Mouse (Mus musculus): ENCODE results near the gene Lmo1. TPM values are rescaled to one million over a fixed set of nuclear protein-coding genes. Genes with fewer than 3 reads are reported as not detected.

The Lmo1 gene
- polyA plus RNA-seq, 1 experiment = 7.5 TPM

DNA sequence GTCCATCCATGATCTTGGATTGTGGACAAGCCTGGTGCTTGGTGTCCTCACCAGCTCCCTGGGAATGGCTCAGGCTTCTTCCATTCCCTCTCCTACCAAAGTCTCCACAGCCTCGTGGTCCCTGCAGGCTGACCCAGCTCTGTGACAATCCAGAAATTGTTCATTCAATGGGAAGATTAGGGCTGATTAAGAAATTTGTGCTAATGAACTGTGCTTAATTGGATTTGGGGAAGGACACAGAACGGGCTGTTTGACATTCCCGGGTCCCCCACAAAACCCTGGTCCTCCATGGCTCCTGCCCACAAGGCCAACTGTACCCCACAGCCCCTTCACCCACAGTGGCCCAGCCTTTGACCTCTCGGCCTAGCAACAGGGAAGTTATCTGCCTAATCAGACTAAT, 32.8 kb upstream of the Lmo1 start:
- 74% methylated on average over 4 of the region's 4 CpGs for WGBS
- H3K27ac ChIP-seq (ENCODE audit: control insufficient read depth, insufficient read depth, low read depth, low read length, poor library complexity) = no peak overlapping the region
- no peak overlapping the region for H3K4me3 ChIP-seq (replicated peaks; ENCODE audit: control insufficient read depth, low read depth, low read length)
- H3K4me1 ChIP-seq (ENCODE audit: control insufficient read depth, insufficient read depth, low read length) = no peaks in the 10 kb centered on the region; the same call in 1 of the 2 replicates
- TF ChIP-seq CTCF (IDR thresholded peaks at IDR 0.05; ENCODE audit: control insufficient read depth, insufficient read depth, low read length) (no peak), POLR2A (IDR thresholded peaks at IDR 0.05; ENCODE audit: borderline replicate concordance, control insufficient read depth, low read depth, low read length) (no peak)

DNA sequence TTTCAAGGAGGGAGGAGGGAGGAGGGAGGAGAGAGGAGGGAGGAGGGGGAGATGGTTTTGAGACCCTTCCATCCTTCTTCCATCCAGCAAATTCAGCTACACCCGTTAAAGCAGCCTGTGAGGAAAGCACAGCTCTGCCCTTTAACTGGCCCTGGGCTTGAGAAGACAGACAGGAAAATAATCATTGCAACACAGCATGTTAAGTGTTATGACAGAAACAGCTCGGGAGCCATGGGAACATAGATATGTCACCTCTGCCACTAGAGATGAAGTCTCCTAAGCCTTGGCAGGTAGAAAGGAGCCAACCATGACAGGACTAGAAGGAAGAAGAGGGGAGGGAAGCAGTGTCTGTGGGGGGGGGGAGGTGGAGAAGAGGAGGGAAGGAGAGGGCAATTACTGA, 31.4 kb upstream of the Lmo1 start:
- 30% methylated on average over 2 of the region's 2 CpGs for WGBS
- Histone ChIP-seq H3K4me3 (replicated peaks; ENCODE audit: control insufficient read depth, low read depth, low read length) (no peak overlapping the region), H3K4me1 (ENCODE audit: control insufficient read depth, insufficient read depth, low read length) (no peaks in the 10 kb centered on the region; the same call in 1 of the 2 replicates), H3K27ac (ENCODE audit: control insufficient read depth, insufficient read depth, low read depth, low read length, poor library complexity) (no peak overlapping the region)
- TF ChIP-seq POLR2A (IDR thresholded peaks at IDR 0.05; ENCODE audit: borderline replicate concordance, control insufficient read depth, low read depth, low read length) = no peak
- TF ChIP-seq CTCF (IDR thresholded peaks at IDR 0.05; ENCODE audit: control insufficient read depth, insufficient read depth, low read length) = no peak

DNA sequence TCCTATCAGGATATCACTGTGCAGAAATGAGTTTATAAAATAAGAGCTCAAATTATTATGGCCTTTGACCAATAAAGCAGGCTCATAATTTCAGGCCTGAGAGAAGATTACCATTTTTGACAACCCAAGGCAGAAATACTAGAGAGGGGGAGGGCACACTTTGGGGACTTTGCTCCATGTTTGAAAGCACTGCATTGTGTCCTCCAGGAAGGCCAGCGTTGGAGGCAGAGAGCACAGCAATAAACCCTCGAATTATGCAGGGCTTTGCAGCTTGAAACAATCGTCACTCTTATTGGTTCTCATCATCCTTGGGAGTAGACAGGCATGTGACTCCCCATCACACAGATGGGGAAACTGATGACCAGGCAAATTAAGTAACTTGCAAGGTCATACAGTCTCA, 28.1 kb upstream of the Lmo1 start:
- TF ChIP-seq CTCF (IDR thresholded peaks at IDR 0.05; ENCODE audit: control insufficient read depth, insufficient read depth, low read length) = no peak
- no peak for TF ChIP-seq POLR2A (IDR thresholded peaks at IDR 0.05; ENCODE audit: borderline replicate concordance, control insufficient read depth, low read depth, low read length)
- H3K27ac ChIP-seq (ENCODE audit: control insufficient read depth, insufficient read depth, low read depth, low read length, poor library complexity) = no peak overlapping the region
- no peak overlapping the region for H3K4me3 ChIP-seq (replicated peaks; ENCODE audit: control insufficient read depth, low read depth, low read length)
- H3K4me1 ChIP-seq (ENCODE audit: control insufficient read depth, insufficient read depth, low read length) = no peaks in the 10 kb centered on the region; the same call in 1 of the 2 replicates
- WGBS = 63% methylated on average over 3 of the region's 3 CpGs

DNA sequence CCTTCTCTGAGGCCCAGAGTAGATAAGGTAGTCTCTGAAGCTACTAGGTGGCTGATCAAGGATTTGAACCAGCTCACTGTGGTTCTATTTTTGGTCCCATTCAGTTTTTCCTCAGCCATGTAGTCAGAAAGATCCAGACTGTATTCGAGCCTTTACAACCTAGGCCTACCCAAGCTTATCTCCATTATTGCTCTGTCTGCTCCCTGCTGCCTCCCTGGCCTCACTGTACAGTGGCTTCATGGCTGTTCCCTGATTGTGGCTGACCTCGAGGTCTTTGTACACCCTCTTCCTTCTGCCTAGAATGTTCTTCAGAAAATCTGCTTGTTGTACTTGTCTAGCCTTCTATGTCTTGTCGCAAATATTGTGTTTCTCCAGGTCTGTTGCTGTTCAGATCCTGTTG, 25.6 kb upstream of the Lmo1 start:
- TF ChIP-seq POLR2A (IDR thresholded peaks at IDR 0.05; ENCODE audit: borderline replicate concordance, control insufficient read depth, low read depth, low read length) = no peak
- no peak for TF ChIP-seq CTCF (IDR thresholded peaks at IDR 0.05; ENCODE audit: control insufficient read depth, insufficient read depth, low read length)

DNA sequence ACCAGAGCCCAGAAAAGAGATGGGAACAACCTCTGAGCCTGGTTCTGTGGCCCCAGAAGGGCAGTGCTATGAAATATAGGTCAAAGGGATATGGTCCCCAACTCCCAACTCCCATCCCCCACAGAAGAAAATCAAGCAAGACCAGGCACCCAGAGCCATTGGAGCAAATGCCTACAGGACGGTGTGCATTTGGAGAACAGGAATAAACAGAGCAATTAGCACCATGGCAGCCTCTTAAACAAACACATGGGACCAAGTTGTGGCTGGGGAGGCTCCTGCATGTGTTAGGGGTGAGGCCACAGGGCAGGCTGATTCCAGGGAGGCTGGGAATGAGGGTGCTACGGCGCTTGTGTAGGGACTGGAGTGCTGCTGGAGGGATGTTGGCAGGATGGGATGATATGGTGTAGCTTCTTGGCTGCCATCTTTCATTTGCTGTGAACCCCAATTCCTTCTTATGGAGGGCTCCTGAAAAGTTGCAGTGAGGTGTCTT, 22.2 kb upstream of the Lmo1 start:
- WGBS = 83% methylated on average over 3 of the region's 3 CpGs
- TF ChIP-seq CTCF (IDR thresholded peaks at IDR 0.05; ENCODE audit: control insufficient read depth, insufficient read depth, low read length) (no peak), POLR2A (IDR thresholded peaks at IDR 0.05; ENCODE audit: borderline replicate concordance, control insufficient read depth, low read depth, low read length) (no peak)
- H3K27ac ChIP-seq (ENCODE audit: control insufficient read depth, insufficient read depth, low read depth, low read length, poor library complexity) = no peak overlapping the region
- no peak overlapping the region for H3K4me3 ChIP-seq (replicated peaks; ENCODE audit: control insufficient read depth, low read depth, low read length)
- no peaks in the 10 kb centered on the region for H3K4me1 ChIP-seq (ENCODE audit: control insufficient read depth, insufficient read depth, low read length)

More for the DNA sequence above, 25.6 kb upstream of the Lmo1 start:
- no peak overlapping the region for H3K27ac ChIP-seq (ENCODE audit: control insufficient read depth, insufficient read depth, low read depth, low read length, poor library complexity)
- no peaks in the 10 kb centered on the region for H3K4me1 ChIP-seq (ENCODE audit: control insufficient read depth, insufficient read depth, low read length)
- H3K4me3 ChIP-seq (replicated peaks; ENCODE audit: control insufficient read depth, low read depth, low read length) = no peak overlapping the region
- 60% methylated on average over 3 of the region's 3 CpGs for WGBS

DNA sequence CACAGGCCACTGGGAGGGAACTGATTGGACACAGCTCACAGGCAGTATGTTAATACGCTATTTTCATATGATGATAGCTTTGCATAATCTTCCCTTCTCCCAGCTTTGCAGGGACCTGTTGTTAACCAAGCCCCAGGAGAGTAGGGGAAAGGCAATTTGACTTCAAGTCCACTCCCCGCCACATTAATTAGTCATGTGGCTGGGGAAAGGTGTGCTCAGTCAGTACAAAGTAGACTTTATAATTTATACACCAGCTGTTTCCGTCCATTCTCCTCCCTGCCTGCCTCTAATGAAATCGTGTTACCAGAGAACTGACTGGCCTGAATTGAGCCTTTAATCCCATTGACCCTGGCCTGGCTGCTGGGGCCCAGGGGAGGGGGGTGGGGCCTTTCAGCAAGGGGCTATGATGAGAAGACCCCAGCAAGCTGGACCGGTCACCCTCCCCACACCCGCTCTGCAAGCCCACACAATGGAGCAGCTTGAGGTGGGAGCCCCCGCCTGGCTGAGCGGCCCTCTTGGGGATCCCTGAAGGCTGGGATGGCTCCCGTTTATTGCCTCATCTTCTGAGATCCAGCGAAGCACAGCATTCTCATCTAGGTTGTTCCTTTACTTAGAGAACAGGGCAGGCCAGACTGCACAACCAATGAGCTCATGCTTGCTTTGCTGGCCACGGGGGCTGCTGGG, 21.5 kb upstream of the Lmo1 start:
- Histone ChIP-seq H3K4me3 (replicated peaks; ENCODE audit: control insufficient read depth, low read depth, low read length) (no peak overlapping the region), H3K27ac (ENCODE audit: control insufficient read depth, insufficient read depth, low read depth, low read length, poor library complexity) (no peak overlapping the region), H3K4me1 (ENCODE audit: control insufficient read depth, insufficient read depth, low read length) (no peaks in the 10 kb centered on the region)
- TF ChIP-seq POLR2A (IDR thresholded peaks at IDR 0.05; ENCODE audit: borderline replicate concordance, control insufficient read depth, low read depth, low read length) (no peak), CTCF (IDR thresholded peaks at IDR 0.05; ENCODE audit: control insufficient read depth, insufficient read depth, low read length) (no peak)
- WGBS = 76% methylated on average over 11 of the region's 11 CpGs

DNA sequence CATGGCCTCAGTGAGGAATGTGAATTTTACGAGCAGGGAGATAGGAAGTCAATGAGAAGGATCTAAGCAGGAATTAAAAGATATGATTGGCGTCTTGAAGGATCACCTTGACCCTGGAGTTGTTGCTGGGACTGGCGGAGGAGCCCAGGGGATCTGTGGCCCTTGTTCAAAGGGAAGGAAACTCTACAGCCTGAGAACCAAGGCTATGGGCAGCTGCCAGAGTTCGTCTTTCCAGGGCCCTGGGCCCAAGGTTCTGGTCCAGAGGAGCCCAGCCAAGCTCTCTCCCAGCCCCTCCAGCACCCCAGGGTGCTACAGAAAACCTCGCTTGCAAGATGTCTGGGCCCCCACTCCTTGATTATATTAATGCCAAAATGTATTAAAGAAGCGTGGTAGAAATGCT, 21.0 kb upstream of the Lmo1 start:
- Histone ChIP-seq H3K4me1 (ENCODE audit: control insufficient read depth, insufficient read depth, low read length) (no peaks in the 10 kb centered on the region), H3K27ac (ENCODE audit: control insufficient read depth, insufficient read depth, low read depth, low read length, poor library complexity) (no peak overlapping the region), H3K4me3 (replicated peaks; ENCODE audit: control insufficient read depth, low read depth, low read length) (no peak overlapping the region)
- 81% methylated on average over 6 of the region's 6 CpGs for WGBS
- TF ChIP-seq POLR2A (IDR thresholded peaks at IDR 0.05; ENCODE audit: borderline replicate concordance, control insufficient read depth, low read depth, low read length) = no peak
- no peak for TF ChIP-seq CTCF (IDR thresholded peaks at IDR 0.05; ENCODE audit: control insufficient read depth, insufficient read depth, low read length)

DNA sequence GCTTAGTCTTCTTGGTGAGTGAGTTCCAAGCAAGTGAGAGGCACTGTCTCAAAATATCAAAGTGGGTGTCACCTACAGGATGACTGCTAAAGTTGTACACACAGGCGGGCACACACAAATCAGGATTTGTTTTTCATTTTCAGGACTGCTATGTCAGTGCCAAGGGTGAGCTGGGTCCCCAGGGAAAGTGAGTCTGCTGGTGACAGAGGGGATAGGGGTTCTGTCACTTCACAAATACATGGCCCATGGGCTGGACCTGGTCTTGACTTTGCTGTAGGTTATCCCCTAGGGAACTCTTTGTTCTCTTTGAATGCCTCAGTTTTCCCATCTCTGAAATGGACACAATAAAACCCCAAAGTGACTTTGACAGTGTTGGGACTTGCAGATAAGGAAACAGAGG, 19.8 kb upstream of the Lmo1 start:
- WGBS = 66% methylated on average over 1 of the region's 1 CpGs
- Histone ChIP-seq H3K4me3 (replicated peaks; ENCODE audit: control insufficient read depth, low read depth, low read length) (no peak overlapping the region), H3K4me1 (ENCODE audit: control insufficient read depth, insufficient read depth, low read length) (no peaks in the 10 kb centered on the region), H3K27ac (ENCODE audit: control insufficient read depth, insufficient read depth, low read depth, low read length, poor library complexity) (no peak overlapping the region)
- TF ChIP-seq POLR2A (IDR thresholded peaks at IDR 0.05; ENCODE audit: borderline replicate concordance, control insufficient read depth, low read depth, low read length) (no peak), CTCF (IDR thresholded peaks at IDR 0.05; ENCODE audit: control insufficient read depth, insufficient read depth, low read length) (no peak)
